Mouse (Mus musculus): ENCODE measurements around the gene Srsf4. TPM values are rescaled to one million over a fixed set of nuclear protein-coding genes. Genes with fewer than 3 reads are reported as not detected.

Srsf4 gene
- total RNA-seq, 2 experiments from 2014 or later, result 85.9 to 145 TPM

DNA sequence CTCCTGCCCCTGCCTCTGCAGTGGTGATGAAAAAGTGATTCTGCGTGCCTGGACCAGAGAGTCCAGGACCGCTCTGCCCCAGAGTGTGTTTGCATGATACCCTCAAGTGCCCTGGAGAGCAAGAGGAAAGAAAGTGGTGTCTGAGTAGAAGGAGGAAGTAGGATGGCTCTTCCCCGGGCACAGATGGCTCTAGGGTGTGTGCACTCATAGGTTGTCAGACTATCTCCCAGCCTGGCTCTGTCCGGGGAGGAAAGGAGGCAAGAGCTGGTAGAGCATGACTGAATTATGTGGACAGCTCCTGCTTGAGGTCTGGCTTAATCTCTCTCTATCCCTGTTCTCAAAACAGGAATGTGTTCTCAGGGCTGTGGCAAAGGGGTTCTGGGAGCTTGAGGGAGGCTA is 12.1 kb upstream of the Srsf4 start:
- ATAC-seq (replicated peaks; ENCODE audit: low FRiP score, poor library complexity, severe bottlenecking), result no peak

DNA sequence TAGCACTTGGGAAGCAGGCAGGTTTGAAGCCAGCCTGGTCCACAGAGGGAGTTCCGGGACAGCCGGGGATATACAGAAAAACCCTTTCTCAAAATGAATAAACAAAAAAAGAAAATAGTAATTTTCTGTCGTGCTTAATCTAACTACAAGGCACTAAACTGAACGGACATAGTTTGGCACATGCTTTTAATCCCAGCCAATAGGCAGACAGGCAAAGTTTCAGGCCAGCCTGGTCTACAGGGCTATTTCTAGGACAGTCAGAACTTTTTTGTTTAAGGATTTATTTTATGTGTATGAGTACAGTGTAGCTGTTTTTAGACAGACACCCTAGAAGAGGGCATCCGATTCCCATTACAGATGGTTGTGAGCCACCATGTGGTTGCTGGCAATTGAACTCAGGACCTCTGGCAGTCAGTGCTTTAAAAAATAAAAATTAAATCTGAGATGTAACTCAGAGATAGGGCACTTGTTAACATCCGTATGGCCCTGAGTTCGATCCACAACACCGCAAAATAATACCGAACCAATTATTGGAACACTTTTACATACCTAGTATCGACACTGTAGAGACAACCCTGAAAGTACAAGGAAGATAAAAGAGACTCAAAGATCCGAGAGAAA is 635 bp upstream of the Srsf4 start:
- ATAC-seq (replicated peaks; ENCODE audit: low FRiP score, poor library complexity, severe bottlenecking), result peak; percentile 5; the same call in 1 of the 2 replicates

- ATAC-seq (replicated peaks; ENCODE audit: low FRiP score, poor library complexity, severe bottlenecking), result peak; percentile 67
Measured at GRCm38 (mm10) chr4:131874169-131874536, 736 bp downstream of the Srsf4 start.

- peak; percentile 26 for ATAC-seq (replicated peaks; ENCODE audit: low FRiP score, poor library complexity, severe bottlenecking)
Measured at GRCm38 (mm10) chr4:131874567-131874966, 1.1 kb downstream of the Srsf4 start.

DNA sequence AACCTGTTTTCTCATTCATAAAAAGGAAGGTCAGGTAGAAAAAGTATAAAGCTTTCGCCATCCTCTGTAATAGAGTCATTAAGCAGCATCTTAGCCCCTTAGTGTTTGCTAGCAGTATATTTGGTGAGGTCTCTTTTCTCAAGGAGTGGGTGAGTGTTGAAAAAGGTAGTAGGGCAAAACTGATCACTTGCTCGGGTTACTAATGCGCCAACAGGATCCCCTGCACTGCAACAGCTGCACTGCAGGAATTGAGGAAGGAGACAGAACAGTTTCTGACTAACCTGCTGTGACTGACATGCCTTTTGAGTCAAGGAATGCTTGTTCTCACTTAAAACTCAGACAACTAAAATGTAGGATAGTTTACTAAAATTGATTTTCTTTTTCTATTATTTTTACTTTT is 1.8 kb downstream of the Srsf4 start:
- ATAC-seq (replicated peaks; ENCODE audit: low FRiP score, poor library complexity, severe bottlenecking), result no peak

DNA sequence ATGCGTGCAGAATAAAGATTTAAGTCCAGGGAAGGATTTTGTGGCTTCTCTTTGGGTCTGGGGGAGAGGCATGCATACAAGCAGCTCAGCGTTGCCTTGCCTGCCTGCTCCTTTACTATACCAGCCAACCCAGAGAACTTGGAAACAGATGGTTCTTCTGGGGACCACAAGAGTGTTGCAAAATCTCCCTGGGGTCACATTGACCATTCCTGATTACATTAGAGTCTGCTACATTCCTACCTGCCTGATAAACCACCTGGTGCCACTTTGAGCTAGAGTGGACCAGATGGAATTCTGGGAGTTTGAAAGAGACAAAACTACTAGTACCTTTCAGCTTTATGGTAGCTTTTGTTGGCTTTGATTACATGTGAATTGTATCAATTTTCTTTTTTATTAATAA is 3.4 kb downstream of the Srsf4 start:
- ATAC-seq (replicated peaks; ENCODE audit: low FRiP score, poor library complexity, severe bottlenecking), result no peak

DNA sequence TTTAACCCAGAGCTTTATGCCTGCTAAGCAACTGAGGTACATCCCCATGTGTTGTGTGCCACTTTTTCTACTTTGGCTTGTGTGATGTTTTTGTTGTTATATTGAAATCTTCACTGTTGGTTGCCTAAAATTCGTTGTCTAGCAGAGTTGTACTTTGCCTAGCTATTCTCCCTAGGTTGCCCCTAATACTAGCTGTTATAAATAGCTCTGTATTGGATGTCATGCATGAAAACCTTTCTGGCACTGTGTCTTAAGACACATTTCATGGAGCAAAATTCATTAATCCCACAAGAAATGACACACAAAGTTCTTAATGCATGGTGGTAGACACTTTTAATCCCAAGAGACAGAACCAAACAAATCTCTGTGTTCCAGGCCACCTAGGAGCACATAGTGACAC is 6.3 kb downstream of the Srsf4 start:
- ATAC-seq (replicated peaks; ENCODE audit: low FRiP score, poor library complexity, severe bottlenecking), result no peak

GRCm38 (mm10) chr4:131881306-131881705 is 7.9 kb downstream of the Srsf4 start:
- ATAC-seq (replicated peaks; ENCODE audit: low FRiP score, poor library complexity, severe bottlenecking), result no peak

DNA sequence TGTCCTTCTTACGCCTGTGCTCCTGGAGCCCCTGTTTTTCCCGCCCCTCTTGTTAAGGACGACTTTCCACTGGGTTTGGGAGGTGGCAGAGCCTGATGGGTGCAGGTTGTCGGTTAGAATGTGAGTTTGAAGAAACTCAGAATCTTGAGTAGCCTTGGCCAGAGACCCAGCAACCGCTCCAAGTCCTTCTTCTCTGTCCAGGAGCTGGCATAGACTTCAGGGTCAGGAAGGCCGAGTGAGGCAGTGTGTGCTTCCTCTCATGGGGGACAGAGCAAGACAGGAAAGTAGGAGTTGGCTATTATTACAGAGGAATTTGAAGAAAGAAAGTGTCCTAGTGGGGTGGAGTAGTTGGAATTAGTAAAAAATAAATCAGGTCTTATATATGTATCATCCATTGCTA is 10.2 kb downstream of the Srsf4 start:
- no peak for ATAC-seq (replicated peaks; ENCODE audit: low FRiP score, poor library complexity, severe bottlenecking)

DNA sequence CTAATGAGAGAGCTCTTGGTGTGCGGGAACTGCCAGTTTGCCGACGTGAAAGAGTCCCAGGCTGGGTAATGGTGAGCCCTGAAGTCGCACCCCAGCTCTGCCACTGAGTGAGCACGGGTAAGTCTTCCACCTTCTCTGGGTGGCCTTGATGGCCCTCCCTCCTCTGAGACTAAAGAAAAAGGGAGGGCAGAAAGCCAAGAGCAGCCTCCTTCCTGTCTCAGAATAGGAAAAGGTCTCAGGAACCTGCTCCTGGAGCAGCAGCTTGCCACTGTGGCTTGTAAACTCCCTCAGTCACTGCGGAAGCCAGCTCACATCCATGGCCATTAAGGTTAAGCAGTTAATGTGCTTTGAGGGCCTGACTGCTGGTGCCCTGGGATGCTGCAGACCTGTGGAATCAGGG is 12.0 kb downstream of the Srsf4 start:
- no peak for ATAC-seq (replicated peaks; ENCODE audit: low FRiP score, poor library complexity, severe bottlenecking)

DNA sequence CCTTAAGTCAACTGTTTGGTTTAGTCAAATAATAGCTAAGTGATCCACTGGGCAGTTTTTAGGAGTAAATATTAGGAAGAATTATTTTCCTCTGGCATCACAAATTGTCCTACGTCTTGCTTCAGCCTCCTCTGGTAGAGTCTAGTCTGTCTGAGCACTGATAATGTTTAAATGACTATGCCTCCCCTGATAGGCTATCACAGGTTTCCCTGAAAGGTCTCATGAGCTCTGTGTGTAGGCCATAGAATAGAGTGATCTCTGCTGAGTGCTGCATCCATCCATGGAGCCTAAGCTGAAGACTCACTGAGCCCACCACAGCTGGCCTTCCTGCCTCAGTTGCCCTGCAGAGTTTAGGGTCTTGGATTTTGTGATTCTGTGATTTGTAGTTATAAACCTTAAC is 15.1 kb downstream of the Srsf4 start:
- no peak for ATAC-seq (replicated peaks; ENCODE audit: low FRiP score, poor library complexity, severe bottlenecking)

DNA sequence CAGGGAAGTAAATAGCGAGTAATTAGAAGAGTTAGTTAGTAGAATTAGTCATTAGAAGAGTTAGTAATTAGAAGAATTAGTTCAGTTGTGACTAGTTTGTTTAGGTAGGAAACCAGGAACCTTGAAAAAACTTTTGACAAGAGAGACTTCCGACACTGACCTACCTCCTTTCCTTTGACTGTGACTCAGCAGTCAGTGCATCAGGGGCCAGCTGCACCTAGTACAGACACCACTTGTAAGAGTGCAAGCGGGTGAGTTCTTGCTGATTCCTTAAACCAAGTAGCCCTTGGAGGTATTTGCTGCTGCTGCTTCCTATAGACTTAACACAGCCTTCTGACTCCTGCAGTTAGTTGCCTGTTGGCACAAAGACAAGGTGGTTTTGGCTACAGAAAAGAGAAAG is 17.3 kb downstream of the Srsf4 start:
- ATAC-seq (replicated peaks; ENCODE audit: low FRiP score, poor library complexity, severe bottlenecking), result no peak

GRCm38 (mm10) chr4:131897109-131897508 is 23.7 kb downstream of the Srsf4 start:
- no peak for ATAC-seq (replicated peaks; ENCODE audit: low FRiP score, poor library complexity, severe bottlenecking)

- no peak for ATAC-seq (replicated peaks; ENCODE audit: low FRiP score, poor library complexity, severe bottlenecking)
Measured at GRCm38 (mm10) chr4:131897787-131898186, 24.4 kb downstream of the Srsf4 start.

GRCm38 (mm10) chr4:131898503-131899179 is 25.2 kb downstream of the Srsf4 start:
- no peak for ATAC-seq (replicated peaks; ENCODE audit: low FRiP score, poor library complexity, severe bottlenecking)

- no peak for ATAC-seq (replicated peaks; ENCODE audit: low FRiP score, poor library complexity, severe bottlenecking)
Measured at GRCm38 (mm10) chr4:131899180-131899554, 25.8 kb downstream of the Srsf4 start.

- ATAC-seq (replicated peaks; ENCODE audit: low FRiP score, poor library complexity, severe bottlenecking), result no peak
Measured at GRCm38 (mm10) chr4:131901090-131901489, 27.7 kb downstream of the Srsf4 start.

GRCm38 (mm10) chr4:131904478-131904877 is 31.1 kb downstream of the Srsf4 start:
- no peak for ATAC-seq (replicated peaks; ENCODE audit: low FRiP score, poor library complexity, severe bottlenecking)

- ATAC-seq (replicated peaks; ENCODE audit: low FRiP score, poor library complexity, severe bottlenecking), result no peak
Measured at GRCm38 (mm10) chr4:131906423-131906822, 33.0 kb downstream of the Srsf4 start.

- ATAC-seq (replicated peaks; ENCODE audit: low FRiP score, poor library complexity, severe bottlenecking), result no peak
Measured at GRCm38 (mm10) chr4:131907912-131908311, 34.5 kb downstream of the Srsf4 start.

DNA sequence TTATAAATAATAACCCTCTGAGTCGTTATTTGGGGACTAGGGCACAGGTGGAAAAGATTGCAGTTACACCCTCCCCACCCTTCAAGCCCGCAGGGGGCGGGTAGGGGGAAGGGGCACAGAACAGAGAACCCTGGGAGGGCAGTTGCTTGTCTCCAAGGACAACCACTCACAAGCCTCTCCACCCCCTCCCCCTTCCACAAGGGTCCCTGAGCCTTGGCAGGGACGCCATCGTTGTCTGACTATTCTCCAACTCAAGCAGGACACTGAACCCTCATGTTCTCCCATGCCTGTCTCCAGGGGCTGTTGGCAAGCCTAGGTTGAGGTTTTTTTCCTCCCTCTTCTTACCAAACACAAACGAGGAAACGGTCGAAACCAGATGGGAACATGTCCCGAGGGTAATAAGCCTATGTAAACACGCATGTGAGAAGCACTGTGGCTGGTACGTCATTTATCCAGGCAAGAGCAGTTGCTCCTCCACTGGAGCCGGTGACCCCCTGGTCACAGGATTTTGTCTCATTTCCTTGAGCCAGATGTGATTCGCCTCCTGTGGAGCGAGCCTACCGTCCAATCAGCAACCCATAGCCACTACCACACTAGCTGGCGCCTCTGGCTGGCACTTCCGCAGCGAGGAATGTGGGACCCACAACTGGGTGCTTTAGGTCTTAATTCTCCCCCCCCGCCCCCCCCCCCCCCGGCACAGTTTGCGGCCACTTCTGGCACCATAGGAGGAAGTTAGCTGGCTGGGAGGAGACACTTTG is 37.0 kb downstream of the Srsf4 start:
- no peak for ATAC-seq (replicated peaks; ENCODE audit: low FRiP score, poor library complexity, severe bottlenecking)
